Mouse (Mus musculus) lung, adult 2 months (tissue): ENCODE measurements at regions not wholly inside any gene's neighbourhood (a gene's known extent, or its start where the extent isn't known, plus 50 kb on each side); places are given as distances from the start of the nearest gene placed in this dataset.

ENCODE experiments used
- DNase-seq: peaks from one replicate; pipeline ENCODE4 v3.0.0; 2022
- H3K4me1 ChIP-seq: fragments of 200-500 bp; 2 replicates; pipeline ENCODE4 v1.6.1; 2011; ENCODE audit warnings: low read length; ENCODE audit not compliant: control insufficient read depth, insufficient read depth
- H3K4me3 ChIP-seq: fragments of 200-500 bp; replicated peaks from 2 replicates; pipeline ENCODE3; 2011; ENCODE audit warnings: low read depth, mild to moderate bottlenecking, control low read depth, low read length; ENCODE audit errors: extremely low read depth
- CTCF ChIP-seq: fragments of 200-500 bp; IDR thresholded peaks from 2 replicates; pipeline ENCODE4 v1.5.1; 2011; ENCODE audit warnings: mild to moderate bottlenecking, low read length, control low read depth; ENCODE audit not compliant: insufficient read depth
- POLR2A ChIP-seq: fragments of 200-500 bp; IDR thresholded peaks from 2 replicates; pipeline ENCODE4 v1.6.1; 2011; ENCODE audit warnings: low read depth, mild to moderate bottlenecking, control low read depth, low read length, borderline replicate concordance; ENCODE audit errors: extremely low read depth
- WGBS: fragments of 180-500 bp; shearing (Covaris S2); methylation state at CpG from one replicate; pipeline ENCODE4 v1.1.7; 2018; 5-methylcytosine and 5-hydroxymethylcytosine counted together

GRCm38 (mm10) chr4:55154556-55154955 lies 195.3 kb upstream of the Rad23b start:
- WGBS: 78% methylated on average over 3 of the region's 3 CpGs

GRCm38 (mm10) chr4:55158166-55158739 lies 191.6 kb upstream of the Rad23b start:
- TF ChIP-seq POLR2A (no peak), CTCF (no peak)
- Histone ChIP-seq H3K4me1 (no peaks in the 10 kb centered on the region), H3K4me3 (no peak overlapping the region)
- 70% methylated on average over 6 of the region's 6 CpGs for WGBS
- no peak for DNase-seq

More at GRCm38 (mm10) chr4:55154556-55154955, 195.3 kb upstream of the Rad23b start:
- no peak for DNase-seq
- H3K4me3 ChIP-seq: no peak overlapping the region
- TF ChIP-seq CTCF (no peak), POLR2A (no peak)
- H3K4me1 ChIP-seq: no peaks in the 10 kb centered on the region

- Histone ChIP-seq H3K4me3 (no peak overlapping the region), H3K4me1 (no peaks in the 10 kb centered on the region)
- WGBS: 88% methylated on average over 6 of the region's 6 CpGs
- TF ChIP-seq CTCF: no peak
- TF ChIP-seq POLR2A: no peak
- no peak for DNase-seq
Observed at GRCm38 (mm10) chr4:55166266-55166665, 183.6 kb upstream of the Rad23b start.

- TF ChIP-seq CTCF (no peak), POLR2A (no peak)
Observed at GRCm38 (mm10) chr4:55169063-55169462, 180.8 kb upstream of the Rad23b start.

GRCm38 (mm10) chr4:55172334-55172891 lies 177.4 kb upstream of the Rad23b start:
- WGBS: 58% methylated on average over 6 of the region's 6 CpGs
- peak; percentile 6 for DNase-seq

More at GRCm38 (mm10) chr4:55169063-55169462, 180.8 kb upstream of the Rad23b start:
- WGBS: 38% methylated on average over 7 of the region's 7 CpGs
- DNase-seq: no peak
- Histone ChIP-seq H3K4me1 (no peaks in the 10 kb centered on the region), H3K4me3 (no peak overlapping the region)

GRCm38 (mm10) chr4:55176026-55176425 lies 173.8 kb upstream of the Rad23b start:
- TF ChIP-seq CTCF: no peak
- TF ChIP-seq POLR2A: no peak
- DNase-seq: no peak
- Histone ChIP-seq H3K4me1 (no peaks in the 10 kb centered on the region), H3K4me3 (no peak overlapping the region)
- 68% methylated on average over 3 of the region's 3 CpGs for WGBS

More at GRCm38 (mm10) chr4:55172334-55172891, 177.4 kb upstream of the Rad23b start:
- H3K4me1 ChIP-seq: no peaks in the 10 kb centered on the region
- TF ChIP-seq CTCF: no peak
- no peak for TF ChIP-seq POLR2A
- H3K4me3 ChIP-seq: no peak overlapping the region

- TF ChIP-seq CTCF (no peak), POLR2A (no peak)
- DNase-seq: no peak
- Histone ChIP-seq H3K4me3 (no peak overlapping the region), H3K4me1 (no peaks in the 10 kb centered on the region)
- 92% methylated on average over 2 of the region's 2 CpGs for WGBS
Observed at GRCm38 (mm10) chr4:55179456-55179855, 170.4 kb upstream of the Rad23b start.

GRCm38 (mm10) chr4:55183519-55183918 lies 166.3 kb upstream of the Rad23b start:
- TF ChIP-seq POLR2A (no peak), CTCF (no peak)
- no peak overlapping the region for H3K4me3 ChIP-seq
- H3K4me1 ChIP-seq: no peaks in the 10 kb centered on the region
- no peak for DNase-seq
- WGBS: 73% methylated on average over 3 of the region's 3 CpGs

GRCm38 (mm10) chr4:55188716-55189115 lies 161.1 kb upstream of the Rad23b start:
- Histone ChIP-seq H3K4me3 (no peak overlapping the region), H3K4me1 (no peaks in the 10 kb centered on the region)
- DNase-seq: no peak
- TF ChIP-seq POLR2A: no peak
- no peak for TF ChIP-seq CTCF
- WGBS: 74% methylated on average over 7 of the region's 7 CpGs

GRCm38 (mm10) chr4:55190586-55190985 lies 159.3 kb upstream of the Rad23b start:
- no peak for DNase-seq
- WGBS: 79% methylated on average over 6 of the region's 6 CpGs
- Histone ChIP-seq H3K4me1 (no peaks in the 10 kb centered on the region), H3K4me3 (no peak overlapping the region)
- TF ChIP-seq CTCF (no peak), POLR2A (no peak)
